Mouse (Mus musculus): ENCODE measurements around the gene Snx33.

DNA sequence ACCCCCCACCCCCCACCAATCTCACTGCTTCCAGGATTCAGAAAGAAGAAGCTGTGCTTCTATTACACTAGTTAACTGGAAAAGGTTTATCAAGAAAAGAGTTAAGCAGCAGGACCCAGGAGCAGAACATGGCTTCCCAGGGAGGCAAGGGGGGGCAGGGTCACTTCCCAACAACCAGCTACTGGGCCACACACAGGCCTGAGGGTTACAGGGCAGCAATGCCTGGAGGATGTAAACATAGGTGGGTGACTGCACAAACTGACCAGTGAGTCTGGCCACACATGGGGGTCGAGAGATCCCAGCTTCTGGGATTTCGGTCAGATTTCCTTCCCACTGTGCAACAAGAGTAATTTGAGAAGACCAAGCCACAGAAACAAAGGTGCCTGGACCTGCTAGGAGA lies 11.0 kb downstream of the Snx33 start:
- no peak for TF ChIP-seq CTCF (IDR thresholded peaks at IDR 0.05; ENCODE audit: low read depth)
- TF ChIP-seq EP300 (optimal IDR thresholded peaks at IDR 0.05) = no peak
